Mouse (Mus musculus) stomach, postnatal 0 days (tissue): ENCODE data around the gene 1700067K01Rik. TPM values are rescaled to one million over a fixed set of nuclear protein-coding genes. Genes with fewer than 3 reads are reported as not detected.

Experiments
- ATAC-seq: fragments of 200-750 bp; cut with Nextera tagmentation; 2 replicates; pipeline ENCODE4 v1.8.0; 2017; ENCODE audit not compliant: low FRiP score, low TSS enrichment
- DNase-seq: peaks from one replicate; pipeline ENCODE4 v3.0.0-alpha.2; 2016; ENCODE audit warnings: low spot score
- H3K27ac ChIP-seq: fragments of 300-500 bp; sonication (generic); replicated peaks from 2 replicates; pipeline ENCODE4 v1.5.1; 2014; ENCODE audit warnings: mild to moderate bottlenecking, control low read depth
- H3K27me3 ChIP-seq: fragments of 300-500 bp; sonication (generic); 2 replicates; pipeline ENCODE4 v1.6.1; 2014; ENCODE audit warnings: low read length; ENCODE audit not compliant: control insufficient read depth, insufficient read depth
- H3K36me3 ChIP-seq: fragments of 300-500 bp; sonication (generic); 2 replicates; pipeline ENCODE4 v1.6.1; 2014; ENCODE audit warnings: low read length, mixed read lengths; ENCODE audit not compliant: control insufficient read depth, insufficient read depth
- H3K4me1 ChIP-seq: fragments of 300-500 bp; sonication (generic); replicated peaks from 2 replicates; pipeline ENCODE4 v1.6.1; 2014; ENCODE audit warnings: antibody characterized with exemption; ENCODE audit not compliant: control insufficient read depth, insufficient read depth
- H3K4me2 ChIP-seq: fragments of 300-500 bp; sonication (generic); replicated peaks from 2 replicates; pipeline ENCODE4 v1.6.1; 2014; ENCODE audit warnings: low read depth, mild to moderate bottlenecking, control low read depth, moderate library complexity
- H3K4me3 ChIP-seq: fragments of 300-500 bp; sonication (generic); 2 replicates; pipeline ENCODE4 v1.5.1; 2014; ENCODE audit warnings: low read depth, low read length, control low read depth
- H3K9ac ChIP-seq: fragments of 300-500 bp; sonication (generic); 2 replicates; pipeline ENCODE4 v1.6.1; 2014; ENCODE audit warnings: mild to moderate bottlenecking, low read length, control low read depth, mixed read lengths
- H3K9me3 ChIP-seq: fragments of 300-500 bp; sonication (generic); 2 replicates; pipeline ENCODE4 v1.6.1; 2016; ENCODE audit warnings: low read length; ENCODE audit not compliant: control insufficient read depth
- CTCF ChIP-seq: IDR thresholded peaks from 2 replicates; pipeline ENCODE4 v1.5.1; 2016; ENCODE audit warnings: antibody characterized with exemption, low read depth, mild to moderate bottlenecking, moderate library complexity
- EP300 ChIP-seq: optimal IDR thresholded peaks from 2 replicates; pipeline ENCODE3; 2016; ENCODE audit warnings: antibody characterized with exemption
- WGBS: fragments of 180-500 bp; shearing (Covaris S2); extraction: QIAGEN DNeasy Blood & Tissue Kit; methylation state at CpG from one replicate; pipeline ENCODE4 v1.1.7; 2014; 5-methylcytosine and 5-hydroxymethylcytosine counted together
- polyA plus RNA-seq: library from polyadenylated mRNA; unstranded; fragments of >200 nt; fragmentation: Nextera tagmentation; extraction: Ambion mirVana; gene quantifications from 2 replicates; pipeline ENCODE4 v1.2.1, GENCODE M21; 2015

The 1700067K01Rik gene
- polyA plus RNA-seq, 1 experiment from 2014 or later, result 0.36 TPM

DNA sequence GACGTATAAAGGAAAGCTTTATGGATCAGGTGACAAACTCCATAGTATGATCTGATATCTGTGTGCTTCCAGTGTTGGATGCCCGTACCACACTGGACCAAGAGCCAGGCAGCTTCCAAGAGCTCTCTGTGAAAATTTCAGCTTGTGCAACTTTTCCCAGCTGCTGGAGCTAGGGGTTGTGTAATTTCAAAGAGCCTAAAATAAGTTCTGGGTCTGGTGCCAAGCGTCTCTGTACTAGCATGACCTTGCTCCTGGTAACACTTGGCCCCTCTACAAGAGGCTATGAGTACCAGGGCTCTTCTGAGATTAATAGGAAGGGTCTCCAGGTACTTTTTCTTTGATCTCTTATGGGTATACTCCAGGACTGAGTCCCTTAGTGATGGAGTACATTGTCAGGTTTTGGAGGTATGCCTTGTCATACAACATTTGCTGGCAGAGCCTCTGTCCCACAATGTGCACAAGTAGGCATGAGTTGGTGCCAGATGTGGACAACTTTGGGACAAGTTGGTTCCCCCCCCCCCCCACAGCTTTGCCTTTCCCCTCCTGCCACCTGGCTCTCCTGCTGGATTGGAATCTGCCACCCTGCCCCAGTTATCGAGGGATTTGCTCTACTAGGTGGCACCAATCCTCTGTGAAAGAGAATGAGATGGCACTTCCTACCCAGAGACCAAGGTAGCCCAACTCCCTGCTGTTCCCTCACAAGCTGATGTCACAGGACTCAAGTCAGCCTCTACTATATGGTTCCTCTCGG, 37.1 kb upstream of the 1700067K01Rik start:
- H3K36me3 ChIP-seq, result no peaks in the 10 kb centered on the region; the same call in none of the 2 replicates
- TF ChIP-seq EP300, result no peak
- TF ChIP-seq CTCF, result no peak

DNA sequence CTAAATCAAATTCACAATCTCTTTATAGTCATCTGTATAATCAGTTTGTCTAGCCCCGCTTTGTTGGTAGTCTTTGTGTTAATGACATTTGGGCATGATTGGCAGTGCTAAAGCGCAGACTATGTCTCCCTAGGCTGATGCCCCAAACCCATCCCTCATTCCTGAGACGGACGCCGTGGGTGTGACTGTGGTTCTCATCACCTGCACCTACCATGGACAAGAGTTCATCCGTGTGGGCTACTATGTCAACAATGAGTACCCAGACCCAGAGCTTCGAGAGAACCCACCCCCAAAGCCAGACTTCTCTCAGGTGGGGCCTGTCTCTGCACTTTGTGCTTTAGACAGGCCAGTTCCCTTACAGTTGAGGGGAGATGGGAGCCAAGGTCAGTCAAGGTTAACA, 33.6 kb upstream of the 1700067K01Rik start:
- Histone ChIP-seq H3K4me3 (no peak overlapping the region), H3K9me3 (no peaks in the 10 kb centered on the region), H3K9ac (no peak overlapping the region), H3K27me3 (no peaks in the 10 kb centered on the region), H3K36me3 (no peaks in the 10 kb centered on the region; the same call in none of the 2 replicates), H3K27ac (no peak overlapping the region), H3K4me2 (no peak overlapping the region), H3K4me1 (no peaks in the 10 kb centered on the region)
- no peak for DNase-seq
- WGBS, result 92% methylated on average over 7 of the region's 7 CpGs
- ATAC-seq, result no peak
- no peak for TF ChIP-seq CTCF
- no peak for TF ChIP-seq EP300

More for the DNA sequence above, 37.1 kb upstream of the 1700067K01Rik start:
- Histone ChIP-seq H3K9me3 (no peaks in the 10 kb centered on the region), H3K27me3 (no peaks in the 10 kb centered on the region), H3K4me3 (no peak overlapping the region), H3K4me2 (no peak overlapping the region), H3K9ac (no peak overlapping the region), H3K4me1 (no peaks in the 10 kb centered on the region), H3K27ac (no peak overlapping the region)
- DNase-seq (no peak), ATAC-seq (no peak)
- WGBS, result 87% methylated on average over 5 of the region's 5 CpGs

DNA sequence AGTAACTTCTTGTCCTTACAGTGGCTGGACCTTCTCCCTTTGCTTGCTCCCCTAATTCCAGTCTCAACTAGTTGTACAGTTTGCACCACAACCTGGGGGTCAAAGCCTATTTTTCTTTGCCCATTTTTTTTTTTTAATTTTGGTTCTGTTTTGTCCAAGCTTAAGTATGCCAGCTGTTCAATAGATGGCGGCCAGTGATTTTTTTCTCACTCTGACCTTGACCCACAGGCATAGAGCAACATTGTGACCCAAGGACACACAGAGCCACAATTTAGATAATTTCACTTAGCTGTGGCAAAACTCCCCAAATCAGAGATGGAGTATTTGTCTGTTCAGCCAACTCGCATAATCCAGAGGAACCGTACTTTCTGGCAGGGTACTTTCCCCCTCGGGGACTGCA, 30.2 kb upstream of the 1700067K01Rik start:
- Histone ChIP-seq H3K4me3 (no peak overlapping the region), H3K9ac (no peak overlapping the region), H3K36me3 (no peaks in the 10 kb centered on the region; the same call in none of the 2 replicates), H3K27me3 (no peaks in the 10 kb centered on the region), H3K4me1 (0 out of 2 replicates have a peak, but pooled peaks cover 3% of the 10 kb centered on the region), H3K27ac (no peak overlapping the region), H3K9me3 (no peaks in the 10 kb centered on the region), H3K4me2 (no peak overlapping the region)
- ATAC-seq, result no peak
- DNase-seq, result no peak
- 87% methylated on average over 4 of the region's 4 CpGs for WGBS
- TF ChIP-seq EP300 (no peak), CTCF (no peak)

DNA sequence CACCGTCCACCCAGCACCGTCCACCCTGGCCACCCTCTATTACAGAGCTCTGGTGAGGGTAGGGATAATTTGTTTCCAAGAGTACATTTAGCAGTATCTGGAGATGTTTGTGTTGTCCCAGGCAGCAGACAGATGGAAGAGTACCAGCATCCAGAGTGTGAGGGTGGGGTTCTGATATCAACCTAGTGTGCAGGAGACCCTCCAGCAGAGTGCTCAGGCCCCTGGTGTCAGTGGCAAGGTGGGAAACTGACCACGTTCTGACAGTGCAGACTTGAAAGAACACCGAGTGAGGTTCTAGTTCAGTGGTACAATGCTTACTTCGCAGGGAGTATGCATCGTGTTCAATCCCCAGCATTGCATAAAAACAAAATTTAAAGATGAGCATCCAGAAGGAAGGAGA, 29.6 kb upstream of the 1700067K01Rik start:
- no peak overlapping the region for H3K27ac ChIP-seq
- H3K27me3 ChIP-seq, result no peaks in the 10 kb centered on the region

DNA sequence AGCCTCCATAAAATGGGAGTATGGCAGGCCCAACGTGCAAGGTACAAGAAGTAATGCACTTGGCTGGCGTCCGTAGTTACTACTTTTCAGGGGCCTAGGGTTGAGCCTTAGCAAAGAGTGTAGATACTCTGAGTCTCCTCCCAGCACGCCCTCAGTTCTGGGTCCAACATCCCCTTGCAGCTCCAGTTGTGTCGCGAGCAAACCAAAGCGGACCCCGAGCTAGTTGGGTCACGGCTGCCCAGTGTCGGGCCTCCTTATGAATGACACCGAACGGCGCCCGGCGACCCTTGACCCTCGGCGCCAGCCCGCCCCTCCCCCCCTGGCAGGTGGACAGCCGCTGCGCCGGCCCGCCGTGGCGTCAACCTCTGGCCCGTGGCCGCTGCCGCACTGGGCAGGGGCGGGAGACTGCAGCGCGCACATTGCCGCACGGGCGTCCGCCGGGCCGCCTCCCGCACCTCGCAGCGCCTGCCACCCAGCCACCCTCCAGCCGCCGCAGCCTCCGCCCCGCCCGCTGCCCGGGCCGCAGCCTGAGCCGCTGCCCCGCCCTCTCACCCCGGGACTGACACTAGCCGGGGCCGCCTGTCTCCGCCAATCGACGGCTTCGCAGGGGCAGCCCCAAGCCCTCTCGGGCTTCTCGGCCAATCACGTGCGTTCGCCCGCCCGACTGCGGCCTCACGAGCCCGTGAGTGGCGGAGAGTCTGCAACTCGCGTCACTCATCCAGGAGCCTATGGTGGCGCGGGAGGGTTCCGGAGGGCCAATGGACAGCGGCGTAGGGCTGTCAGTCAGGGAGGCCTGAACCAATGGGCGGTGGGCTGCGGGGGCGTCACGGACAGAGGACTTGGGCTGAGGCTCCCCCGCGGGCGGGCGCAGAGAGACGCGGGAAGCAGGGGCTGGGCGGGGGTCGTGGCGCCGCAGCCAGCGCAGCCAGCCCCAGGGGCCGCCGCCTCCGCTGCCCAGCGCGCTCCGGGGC, 28.9 kb upstream of the 1700067K01Rik start, which contains the start of gene Prkaca:
Prkaca (plus strand) TSS at position 844 of the 971 bp plus-strand sequence.
- peak; percentile 99 for ATAC-seq
- H3K27me3 ChIP-seq, result no peaks in the 10 kb centered on the region
- WGBS, result under 1% methylated on average over 64 of the region's 94 CpGs
- TF ChIP-seq EP300 (peak; percentile 22), CTCF (no peak)
- H3K4me1 ChIP-seq, result peaks cover 3% of the 10 kb centered on the region; the same call in 1 of the 2 replicates
- H3K4me2 ChIP-seq, result peak within 1 kb of the TSS; percentile 99
- H3K27ac ChIP-seq, result peak within 1 kb of the TSS; percentile 78
- peak within 1 kb of the TSS; percentile 91 for H3K4me3 ChIP-seq
- H3K36me3 ChIP-seq, result no peaks in the 10 kb centered on the region; the same call in none of the 2 replicates
- H3K9me3 ChIP-seq, result no peaks in the 10 kb centered on the region
- H3K9ac ChIP-seq, result peak within 1 kb of the TSS; percentile 89
- DNase-seq, result peak; percentile 98

More for the DNA sequence above, 29.6 kb upstream of the 1700067K01Rik start:
- no peak for TF ChIP-seq EP300
- TF ChIP-seq CTCF, result no peak
- DNase-seq (no peak), ATAC-seq (no peak)
- H3K36me3 ChIP-seq, result no peaks in the 10 kb centered on the region; the same call in none of the 2 replicates
- H3K9me3 ChIP-seq, result no peaks in the 10 kb centered on the region
- peak overlapping the region; percentile 83 for H3K4me2 ChIP-seq
- peak overlapping the region; percentile 91 for H3K4me3 ChIP-seq
- WGBS, result 79% methylated on average over 6 of the region's 6 CpGs
- H3K4me1 ChIP-seq, result 0 out of 2 replicates have a peak, but pooled peaks cover 3% of the 10 kb centered on the region
- H3K9ac ChIP-seq, result no peak overlapping the region
